Mouse (Mus musculus) splenic B cell, adult 2 months (primary cell): ENCODE measurements around the gene Nploc4.

ENCODE experiments used
- DNase-seq: peaks from one replicate; pipeline ENCODE4 v3.0.0-alpha.2; 2011; ENCODE audit warnings: low read depth, low spot score
- H3K27me3 ChIP-seq: 2 replicates; pipeline ENCODE4 v1.6.1; 2012; ENCODE audit warnings: mild to moderate bottlenecking, low read length, moderate library complexity, mixed read lengths; ENCODE audit not compliant: control insufficient read depth, poor library complexity, insufficient read depth, severe bottlenecking
- H3K36me3 ChIP-seq: 2 replicates; pipeline ENCODE4 v1.6.1; 2012; ENCODE audit warnings: mild to moderate bottlenecking, low read length, moderate library complexity, mixed read lengths; ENCODE audit not compliant: control insufficient read depth, poor library complexity, insufficient read depth, severe bottlenecking

The Nploc4 gene

GRCm38 (mm10) chr11:120455413-120455812 lies 17.9 kb upstream of the Nploc4 start:
- Histone ChIP-seq H3K27me3 (no peaks in the 10 kb centered on the region), H3K36me3 (no peaks in the 10 kb centered on the region)
- no peak for DNase-seq

DNA sequence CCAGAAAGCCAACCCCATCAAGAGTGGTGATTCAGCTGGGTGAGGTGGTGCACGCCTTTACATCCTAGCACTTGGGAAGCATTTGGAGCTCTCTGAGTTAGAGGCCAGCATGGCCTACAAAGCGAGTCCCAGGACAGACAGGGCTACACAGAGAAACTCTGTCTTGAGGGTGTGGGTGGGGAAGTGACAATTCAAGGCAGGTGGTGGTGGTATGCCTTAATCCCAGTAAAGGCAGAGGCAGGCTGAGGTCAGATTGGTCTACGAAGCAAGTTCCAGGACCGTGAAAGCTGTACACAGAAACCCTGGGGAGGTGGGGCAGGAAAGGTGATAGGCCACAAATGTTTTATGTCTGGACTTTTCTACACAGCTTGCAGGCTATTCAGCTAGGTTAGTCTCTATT lies 17.5 kb upstream of the Nploc4 start:
- no peaks in the 10 kb centered on the region for H3K27me3 ChIP-seq
- DNase-seq, result no peak
- no peaks in the 10 kb centered on the region for H3K36me3 ChIP-seq

- Histone ChIP-seq H3K27me3 (no peaks in the 10 kb centered on the region), H3K36me3 (no peaks in the 10 kb centered on the region)
- no peak for DNase-seq
Measured at GRCm38 (mm10) chr11:120453306-120453705, 15.8 kb upstream of the Nploc4 start, which contains the start of gene Pde6g. Pde6g (minus strand) TSS chr11:120453500.

- no peaks in the 10 kb centered on the region for H3K36me3 ChIP-seq
- DNase-seq, result no peak
- no peaks in the 10 kb centered on the region for H3K27me3 ChIP-seq
Measured at GRCm38 (mm10) chr11:120452246-120452645, 14.7 kb upstream of the Nploc4 start.

- no peak for DNase-seq
- H3K27me3 ChIP-seq, result no peaks in the 10 kb centered on the region
- no peaks in the 10 kb centered on the region for H3K36me3 ChIP-seq
Measured at GRCm38 (mm10) chr11:120447179-120447578, 9.7 kb upstream of the Nploc4 start.

GRCm38 (mm10) chr11:120445475-120445874 lies 8.0 kb upstream of the Nploc4 start:
- DNase-seq, result no peak
- Histone ChIP-seq H3K36me3 (no peaks in the 10 kb centered on the region), H3K27me3 (no peaks in the 10 kb centered on the region)

- Histone ChIP-seq H3K36me3 (no peaks in the 10 kb centered on the region), H3K27me3 (no peaks in the 10 kb centered on the region)
- no peak for DNase-seq
Measured at GRCm38 (mm10) chr11:120444106-120444505, 6.6 kb upstream of the Nploc4 start.

DNA sequence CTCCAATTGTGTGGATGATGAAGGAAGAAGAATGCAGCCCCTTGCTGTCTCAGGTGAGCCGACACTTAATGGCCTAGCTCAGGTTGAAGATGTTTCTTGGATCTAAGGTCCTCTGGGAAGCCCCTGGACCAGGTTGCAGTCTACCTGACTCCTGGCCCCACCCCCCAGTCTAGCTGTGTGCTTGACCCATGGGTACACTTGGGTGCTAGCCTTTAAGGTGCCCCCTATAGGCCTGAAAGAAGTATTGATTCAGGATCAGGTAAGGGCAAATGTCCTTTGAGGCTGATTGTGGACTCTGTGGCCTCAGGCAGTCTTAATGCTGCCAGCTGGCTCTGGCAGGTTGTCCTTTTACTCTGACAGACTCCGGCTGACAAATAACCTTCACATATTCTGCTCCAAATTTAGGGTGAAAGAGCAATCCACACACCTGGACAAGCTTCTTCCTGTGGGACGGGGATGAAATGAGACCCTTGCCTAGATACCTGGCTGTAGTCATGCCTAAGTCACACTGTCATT lies 5.3 kb upstream of the Nploc4 start:
- DNase-seq, result no peak

GRCm38 (mm10) chr11:120442344-120442743 lies 4.8 kb upstream of the Nploc4 start, which contains the start of gene Tspan10:
Tspan10 (plus strand) TSS chr11:120442644.
- Histone ChIP-seq H3K36me3 (no peaks in the 10 kb centered on the region), H3K27me3 (no peaks in the 10 kb centered on the region)
- DNase-seq, result no peak

More for the DNA sequence above, 5.3 kb upstream of the Nploc4 start:
- no peaks in the 10 kb centered on the region for H3K27me3 ChIP-seq
- H3K36me3 ChIP-seq, result no peaks in the 10 kb centered on the region

- DNase-seq, result no peak
- no peaks in the 10 kb centered on the region for H3K36me3 ChIP-seq
- H3K27me3 ChIP-seq, result no peaks in the 10 kb centered on the region
Measured at GRCm38 (mm10) chr11:120437857-120438385, 413 bp upstream of the Nploc4 start.

- H3K27me3 ChIP-seq, result no peaks in the 10 kb centered on the region
- no peak for DNase-seq
- H3K36me3 ChIP-seq, result peaks cover 13% of the 10 kb centered on the region
Measured at GRCm38 (mm10) chr11:120426727-120427126, 10.8 kb downstream of the Nploc4 start.

- H3K36me3 ChIP-seq, result peaks cover 13% of the 10 kb centered on the region
- DNase-seq, result peak; percentile 73
- no peaks in the 10 kb centered on the region for H3K27me3 ChIP-seq
Measured at GRCm38 (mm10) chr11:120423569-120424295, 13.8 kb downstream of the Nploc4 start.

DNA sequence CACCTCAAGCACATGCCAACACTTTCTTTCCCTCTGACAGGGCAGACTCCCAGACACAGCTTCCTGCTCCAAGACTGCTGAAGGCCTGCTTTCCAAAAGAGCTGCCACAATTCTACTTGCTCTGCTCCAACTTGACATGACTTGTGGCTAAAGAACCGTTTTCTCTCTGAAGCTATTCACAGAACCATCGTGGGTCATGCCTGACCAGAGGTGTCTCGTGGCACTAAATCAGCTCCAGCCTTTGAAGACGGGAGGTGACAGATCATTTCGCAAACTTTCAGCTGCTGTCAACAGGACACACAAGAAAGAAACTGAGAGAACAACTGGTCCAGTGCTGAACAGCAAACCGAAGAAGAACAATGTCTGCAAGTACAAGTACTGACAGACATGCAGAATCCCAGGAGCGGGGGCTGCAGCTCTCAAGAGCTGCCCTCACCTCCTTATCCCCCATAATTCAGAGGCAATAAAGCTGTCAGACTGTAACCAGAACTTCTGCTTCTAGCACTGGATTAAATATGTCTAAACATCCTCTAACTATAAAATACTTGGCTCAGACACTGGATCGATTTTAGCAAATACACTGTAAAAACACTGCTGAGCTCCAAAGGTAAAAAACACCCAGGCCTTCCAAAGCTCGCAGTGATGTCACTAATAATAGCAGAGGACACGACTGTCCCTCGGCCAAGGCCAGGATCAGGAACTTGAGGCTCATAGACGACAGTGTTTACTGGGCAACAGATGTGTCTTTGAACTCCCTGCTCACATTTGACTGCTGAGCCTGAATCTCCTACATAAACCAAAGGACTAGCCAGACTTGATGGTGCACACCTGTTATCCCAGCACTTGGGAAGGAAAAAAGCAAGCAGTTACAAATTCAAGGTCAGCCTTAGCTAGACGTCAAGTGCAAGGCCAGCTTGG lies 14.6 kb downstream of the Nploc4 start:
- Histone ChIP-seq H3K27me3 (no peaks in the 10 kb centered on the region), H3K36me3 (peaks cover 9% of the 10 kb centered on the region)
- no peak for DNase-seq

DNA sequence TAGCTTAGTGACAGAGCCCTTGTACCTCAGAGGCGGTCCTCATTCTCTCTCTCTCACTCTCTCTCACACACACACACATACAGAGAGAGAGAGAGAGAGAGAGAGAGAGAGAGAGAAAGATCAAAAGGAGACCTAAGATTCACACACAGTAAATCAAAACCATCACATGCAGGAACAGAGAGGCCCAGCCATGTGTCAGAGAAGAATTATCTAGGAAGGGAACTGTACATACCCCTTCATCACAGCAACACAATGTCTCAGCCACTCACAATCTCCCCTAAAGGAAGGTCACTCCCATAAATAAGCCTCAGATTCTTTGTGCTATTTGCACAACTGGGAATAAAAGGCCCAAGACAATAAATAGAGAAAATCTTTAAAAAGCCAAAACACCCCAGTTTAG lies 18.9 kb downstream of the Nploc4 start:
- H3K36me3 ChIP-seq, result peaks cover 4% of the 10 kb centered on the region; the same call in 1 of the 2 replicates
- DNase-seq, result no peak
- no peaks in the 10 kb centered on the region for H3K27me3 ChIP-seq

- no peak for DNase-seq
- no peaks in the 10 kb centered on the region for H3K27me3 ChIP-seq
- peaks cover 6% of the 10 kb centered on the region; the same call in 1 of the 2 replicates for H3K36me3 ChIP-seq
Measured at GRCm38 (mm10) chr11:120417852-120418251, 19.7 kb downstream of the Nploc4 start.
